Mouse (Mus musculus) mesoderm, embryonic 11.5 days (tissue): ENCODE measurements around the gene Plcb4.
"Not testable (repeated sequence)": the region's sequence is repeated elsewhere in the genome, so short reads cannot be mapped to it uniquely, and the experiment has no call there.

Experiments used
- DNase-seq: peaks from one replicate; pipeline ENCODE4 v3.0.0-alpha.2; 2012; ENCODE audit warnings: low read depth, low spot score

Plcb4 gene

DNA sequence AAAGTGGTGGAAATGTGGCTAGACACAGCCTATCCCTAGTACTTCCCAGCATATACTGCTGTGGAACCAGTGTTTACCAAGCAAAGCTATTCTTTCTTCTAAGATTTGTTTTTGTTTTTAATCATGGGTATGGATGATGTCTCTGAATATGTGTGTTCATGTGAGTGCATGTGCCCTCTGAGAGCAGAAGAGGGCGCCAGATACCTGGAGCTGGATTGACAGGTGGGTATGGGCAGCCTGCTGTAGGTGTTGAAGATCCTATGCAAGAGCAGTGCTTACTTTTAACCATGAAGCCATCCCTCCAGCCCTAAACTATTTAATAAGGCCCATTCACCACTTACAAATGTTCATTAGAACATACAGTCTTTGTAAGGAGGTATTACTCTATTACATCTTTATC is 231.3 kb downstream of the Plcb4 start:
- DNase-seq: no peak

DNA sequence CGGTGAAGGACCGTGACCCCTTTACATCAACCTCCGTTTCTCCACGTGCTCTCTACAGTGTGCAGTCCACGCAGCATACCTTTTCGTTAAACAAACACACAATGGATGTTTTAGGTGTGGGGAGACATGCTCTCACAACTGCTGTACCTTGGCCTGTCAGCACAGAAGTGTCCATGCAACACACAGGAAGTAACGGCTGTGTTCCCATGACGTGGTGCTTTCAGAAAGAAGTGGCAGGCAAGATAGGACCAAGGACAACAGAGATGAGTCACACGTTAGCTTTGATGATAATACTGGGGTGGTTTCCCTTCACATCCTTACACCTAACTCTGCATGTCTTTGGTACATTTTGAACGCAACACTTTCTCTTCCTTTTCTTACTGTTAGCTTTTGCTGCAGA is 232.3 kb downstream of the Plcb4 start:
- DNase-seq: no peak

DNA sequence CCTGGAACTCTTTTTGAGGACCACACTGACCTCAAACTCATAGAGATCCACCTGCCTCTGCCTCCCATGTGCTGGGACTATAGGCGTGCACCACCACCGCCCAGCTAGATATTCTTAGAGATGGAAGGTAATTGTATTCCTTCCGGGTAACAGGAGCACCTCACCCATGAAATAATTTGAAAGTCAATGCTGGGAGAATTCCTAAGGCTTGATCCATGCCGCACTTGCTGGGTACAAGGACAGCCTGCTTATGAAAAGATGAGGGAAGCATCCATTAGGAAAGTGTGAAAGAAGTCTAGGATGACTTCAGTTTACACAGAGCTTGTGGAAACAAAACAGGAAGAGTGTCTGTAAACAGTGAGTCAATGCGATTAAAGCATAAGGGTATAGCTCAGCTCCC is 232.9 kb downstream of the Plcb4 start:
- DNase-seq: no peak

DNA sequence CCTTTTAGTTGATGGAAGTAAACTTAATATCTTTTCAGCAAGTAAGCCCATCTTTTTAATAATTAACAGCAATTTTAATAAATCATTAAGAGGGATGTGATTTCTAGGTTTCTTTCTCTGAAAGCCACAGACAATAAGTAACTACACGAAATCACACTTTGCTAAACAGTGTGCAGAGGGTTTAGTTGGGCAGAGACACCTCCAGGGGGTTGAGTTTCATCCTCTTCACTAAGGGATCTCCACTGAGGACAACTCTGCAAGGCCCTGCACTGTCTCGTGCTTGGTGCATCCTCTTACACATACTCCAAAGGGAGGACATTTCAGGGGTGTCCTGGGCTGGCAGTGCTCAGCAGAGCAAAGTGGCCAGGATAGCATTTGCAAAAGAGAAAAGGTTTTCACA is 235.8 kb downstream of the Plcb4 start:
- no peak for DNase-seq

DNA sequence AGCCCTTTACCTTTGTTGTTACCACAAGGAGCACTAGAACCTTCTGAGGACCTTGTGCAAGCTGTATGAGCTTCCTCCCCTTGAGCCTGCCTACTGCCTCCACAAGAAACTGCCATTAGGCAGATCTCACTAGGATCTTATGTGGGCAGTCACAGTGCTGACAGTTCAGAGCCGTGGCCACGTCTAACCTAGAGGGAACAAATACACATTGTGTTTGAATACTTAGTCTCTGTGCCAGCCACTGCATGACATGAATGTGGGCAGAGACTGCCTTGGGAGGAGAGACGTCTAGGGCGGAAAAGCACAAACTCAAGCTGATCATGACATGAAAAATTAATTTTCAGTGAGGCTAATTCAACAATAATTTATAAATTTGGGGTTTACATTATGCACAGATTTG is 239.2 kb downstream of the Plcb4 start:
- DNase-seq: no peak

DNA sequence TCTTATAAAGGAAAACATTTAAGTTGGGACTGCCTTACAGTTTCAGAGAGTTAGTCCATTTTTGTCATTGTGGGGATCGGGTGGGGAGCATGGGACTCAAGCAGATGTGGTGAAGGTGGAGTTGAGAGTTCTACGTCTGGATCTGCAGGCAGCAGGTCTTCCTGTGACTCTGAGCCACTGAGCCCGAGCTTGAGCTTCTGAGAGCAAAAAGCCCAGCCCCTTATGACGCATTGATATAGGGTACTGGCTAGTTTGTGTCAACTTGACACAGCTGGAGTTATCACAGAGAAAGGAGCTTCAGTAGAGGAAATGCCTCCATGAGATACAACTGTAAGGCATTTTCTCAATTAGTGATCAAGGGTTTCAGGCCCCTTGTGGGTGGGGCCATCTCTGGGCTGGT is 241.1 kb downstream of the Plcb4 start:
- not testable (repeated sequence) for DNase-seq

DNA sequence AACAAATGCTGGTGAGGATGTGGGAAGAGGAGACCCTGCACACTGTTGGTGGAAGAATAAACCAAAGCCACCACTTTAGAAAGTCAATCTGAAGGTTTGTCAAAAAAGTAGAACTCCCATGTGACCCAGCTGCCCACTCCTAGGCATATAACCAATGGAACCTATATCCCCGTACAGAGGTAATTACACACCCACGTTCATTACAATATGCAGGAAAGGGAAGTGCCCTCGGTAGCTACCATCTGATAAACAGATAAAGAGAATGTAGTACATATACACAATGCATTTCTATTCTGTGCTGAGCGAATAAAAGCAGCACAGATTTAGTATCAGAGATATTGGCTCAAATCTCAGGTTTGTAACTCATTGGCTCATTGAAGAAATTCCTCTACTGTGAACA is 242.2 kb downstream of the Plcb4 start:
- no peak for DNase-seq

DNA sequence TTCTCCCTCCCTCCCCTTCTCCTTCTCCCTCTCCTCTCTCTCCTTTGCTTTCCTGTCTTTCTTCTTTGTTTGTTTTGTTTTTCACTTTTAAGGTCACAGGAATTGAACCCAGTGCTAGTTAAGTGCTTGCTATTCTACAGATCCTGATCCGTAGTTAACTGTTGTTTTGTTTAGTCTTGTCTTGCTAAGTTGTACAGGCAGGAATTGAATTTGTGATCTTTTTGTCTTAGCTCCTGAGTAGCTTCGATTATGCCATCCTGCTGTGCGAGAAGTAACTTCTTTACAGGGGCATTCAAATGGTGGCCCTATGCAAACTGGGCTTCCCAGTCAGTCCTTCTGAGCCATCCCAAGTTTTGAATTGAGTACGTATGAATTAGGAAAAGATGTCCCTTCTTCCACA is 245.5 kb downstream of the Plcb4 start:
- DNase-seq: no peak

DNA sequence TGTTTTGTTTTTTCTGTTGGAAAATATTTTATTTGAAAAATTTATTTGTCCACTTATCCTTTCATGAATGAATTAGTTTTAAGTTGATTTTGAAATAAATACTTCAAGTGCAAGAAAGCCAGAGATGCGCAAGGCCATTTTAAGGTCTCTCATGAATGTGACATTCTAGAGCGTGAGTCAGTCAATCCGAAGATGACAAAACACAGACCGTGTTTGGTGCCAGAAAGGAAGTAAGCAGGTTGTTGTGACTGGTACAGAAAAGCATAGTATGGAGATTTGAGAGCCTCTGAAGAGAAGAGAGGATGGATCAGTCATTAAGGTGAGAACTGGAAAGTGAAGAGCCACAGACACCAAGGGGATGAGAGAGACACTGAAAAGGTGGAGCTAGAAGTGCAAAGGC is 246.0 kb downstream of the Plcb4 start:
- no peak for DNase-seq

DNA sequence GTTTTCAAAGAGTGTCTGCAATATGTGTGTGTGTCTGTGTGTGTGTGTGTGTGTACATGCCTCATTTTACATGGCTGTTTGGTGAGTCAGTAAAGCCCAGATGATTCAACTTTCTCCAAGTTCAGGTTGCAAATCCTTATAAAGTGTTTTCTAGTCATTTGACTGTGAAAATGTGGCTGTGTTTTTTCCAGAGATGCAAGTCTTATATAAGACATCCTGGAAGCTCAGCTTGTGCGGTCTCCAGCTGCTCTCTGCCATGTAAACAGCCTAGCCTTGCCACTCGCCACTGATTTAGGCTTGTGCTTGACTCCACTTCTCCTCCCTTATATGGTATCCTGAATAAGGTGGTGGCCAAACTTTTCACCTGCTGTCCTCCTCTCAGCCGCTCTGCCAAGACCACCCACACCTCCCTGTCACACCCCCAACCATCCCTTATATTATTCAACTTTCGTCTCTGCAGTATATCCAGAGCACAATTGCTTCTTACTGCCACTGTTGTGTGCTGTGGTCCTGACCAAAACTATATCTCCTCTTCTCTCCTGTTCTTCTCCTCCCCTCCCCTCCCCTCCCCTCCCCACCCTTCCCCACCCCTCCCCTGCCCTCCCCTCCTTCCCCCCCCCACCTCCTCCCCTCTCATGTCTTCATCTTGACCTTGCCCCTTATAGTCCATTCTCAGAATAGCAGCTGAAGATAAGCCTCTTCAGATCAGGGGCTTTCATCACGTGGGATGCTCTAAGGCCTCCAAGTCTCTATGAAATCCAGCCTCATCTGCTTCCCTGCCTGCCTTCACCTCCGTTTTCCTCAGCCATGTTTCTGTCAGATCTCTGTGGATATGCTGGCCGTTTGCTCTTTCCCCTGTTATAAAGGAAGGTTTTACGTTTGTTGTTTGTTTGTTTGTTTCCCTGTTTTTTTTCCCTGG is 255.8 kb downstream of the Plcb4 start:
- DNase-seq: no peak

DNA sequence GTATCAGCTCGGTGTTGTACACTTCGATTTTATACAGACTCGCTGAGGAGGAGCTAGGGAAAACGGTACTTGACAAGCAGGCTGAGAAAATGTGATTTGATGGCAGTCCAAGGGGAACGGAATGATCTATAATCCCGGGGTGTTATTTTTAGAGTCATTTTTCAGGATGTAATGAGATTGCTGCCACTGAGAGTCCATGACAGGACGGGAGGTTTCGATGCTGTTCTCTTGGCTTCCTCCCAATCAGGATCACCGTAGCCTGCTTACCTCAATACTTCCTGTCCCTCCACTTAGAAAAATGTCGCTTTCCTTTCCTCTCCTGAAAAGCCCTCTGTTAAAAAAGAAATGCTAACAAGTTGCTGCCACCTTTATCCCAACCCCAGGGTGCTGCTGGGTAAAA is 257.1 kb downstream of the Plcb4 start:
- DNase-seq: no peak

DNA sequence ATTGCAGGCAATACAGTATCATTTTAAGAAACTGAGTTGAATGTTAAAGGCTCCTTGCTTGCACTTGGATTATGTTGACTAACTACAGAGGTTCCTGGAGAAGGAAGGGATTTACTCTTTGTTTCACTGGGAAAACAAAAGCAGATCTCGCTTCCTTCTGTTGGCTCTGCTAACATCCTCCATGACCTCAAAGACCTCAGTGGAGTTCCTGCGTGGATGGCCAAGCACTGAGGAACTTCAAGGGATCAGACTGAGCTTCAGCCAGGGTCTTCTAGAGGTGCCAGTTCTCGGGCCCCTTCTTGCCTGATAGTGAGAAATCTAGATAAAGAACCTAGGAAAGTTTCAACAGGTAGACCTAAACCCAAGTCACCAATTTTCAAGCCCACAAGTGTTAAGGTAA is 258.2 kb downstream of the Plcb4 start:
- no peak for DNase-seq

DNA sequence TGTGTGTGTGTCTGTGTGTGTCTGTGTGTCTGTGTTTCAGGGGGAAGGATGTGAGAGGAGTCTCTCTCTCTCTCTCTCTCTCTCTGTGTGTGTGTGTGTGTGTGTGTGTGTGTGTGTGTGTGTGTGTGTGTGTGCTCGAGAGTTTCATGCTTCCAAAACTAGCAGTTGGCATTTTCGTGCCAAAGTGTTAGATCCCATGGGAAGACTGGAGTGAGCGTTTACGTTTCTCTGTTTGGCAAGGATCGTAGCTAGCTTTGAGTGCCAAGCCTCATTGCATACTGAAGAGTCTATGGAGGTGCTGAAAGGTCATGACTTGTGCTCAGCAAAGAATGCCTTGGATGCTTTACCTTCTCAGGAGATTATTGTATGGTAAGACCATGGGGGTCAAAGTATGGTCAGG is 259.3 kb downstream of the Plcb4 start:
- no peak for DNase-seq

DNA sequence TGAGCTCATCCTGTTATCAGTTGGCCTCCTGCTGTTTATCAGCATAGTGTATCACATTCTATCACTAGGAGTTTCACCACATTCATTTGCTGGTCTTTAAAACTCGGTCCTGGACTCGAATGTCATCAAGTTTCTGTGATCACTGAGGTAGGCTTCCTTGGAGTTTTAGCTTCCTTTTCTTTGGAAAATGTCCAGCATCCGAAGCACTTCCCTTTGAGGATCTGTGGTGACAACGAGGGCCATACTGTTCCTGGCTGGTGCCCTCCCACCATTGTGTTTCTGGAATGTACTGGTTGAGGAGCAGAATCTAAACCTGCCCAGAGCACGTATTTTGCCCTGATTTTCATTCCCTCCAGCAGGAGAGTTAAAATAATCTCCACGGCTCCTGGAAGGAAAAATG is 260.8 kb downstream of the Plcb4 start:
- DNase-seq: no peak

DNA sequence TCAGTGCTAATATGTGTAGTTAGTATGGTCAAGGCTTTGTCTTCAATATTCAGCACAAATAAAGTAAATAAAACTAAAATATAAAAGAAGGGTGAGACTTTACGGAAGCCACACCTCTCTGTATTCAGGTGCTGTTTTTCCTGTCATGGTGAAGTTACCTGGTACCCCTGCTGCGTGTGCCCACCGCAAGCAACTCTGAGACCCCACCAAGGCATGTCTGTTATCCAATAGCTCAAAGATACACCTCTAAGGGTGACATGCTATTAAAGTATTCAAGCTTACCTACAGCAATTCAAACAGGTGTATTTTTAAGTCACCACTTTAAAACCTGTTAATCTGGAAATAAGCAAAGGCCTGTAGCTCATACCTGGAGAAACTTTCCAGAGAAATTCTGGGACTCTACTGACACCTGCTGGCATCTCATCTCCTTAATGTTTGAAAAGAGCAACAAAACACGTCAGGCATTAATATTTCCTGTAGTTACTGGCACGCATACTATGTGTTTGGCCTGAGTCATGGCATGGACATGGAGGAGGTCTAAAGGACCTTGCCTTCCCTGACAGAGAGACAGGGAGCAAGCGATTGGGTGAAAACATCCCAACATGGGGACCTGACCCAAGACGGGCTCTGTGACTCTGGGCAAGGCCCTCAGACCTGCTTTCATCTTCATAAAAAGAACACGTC is 268.0 kb downstream of the Plcb4 start:
- no peak for DNase-seq

DNA sequence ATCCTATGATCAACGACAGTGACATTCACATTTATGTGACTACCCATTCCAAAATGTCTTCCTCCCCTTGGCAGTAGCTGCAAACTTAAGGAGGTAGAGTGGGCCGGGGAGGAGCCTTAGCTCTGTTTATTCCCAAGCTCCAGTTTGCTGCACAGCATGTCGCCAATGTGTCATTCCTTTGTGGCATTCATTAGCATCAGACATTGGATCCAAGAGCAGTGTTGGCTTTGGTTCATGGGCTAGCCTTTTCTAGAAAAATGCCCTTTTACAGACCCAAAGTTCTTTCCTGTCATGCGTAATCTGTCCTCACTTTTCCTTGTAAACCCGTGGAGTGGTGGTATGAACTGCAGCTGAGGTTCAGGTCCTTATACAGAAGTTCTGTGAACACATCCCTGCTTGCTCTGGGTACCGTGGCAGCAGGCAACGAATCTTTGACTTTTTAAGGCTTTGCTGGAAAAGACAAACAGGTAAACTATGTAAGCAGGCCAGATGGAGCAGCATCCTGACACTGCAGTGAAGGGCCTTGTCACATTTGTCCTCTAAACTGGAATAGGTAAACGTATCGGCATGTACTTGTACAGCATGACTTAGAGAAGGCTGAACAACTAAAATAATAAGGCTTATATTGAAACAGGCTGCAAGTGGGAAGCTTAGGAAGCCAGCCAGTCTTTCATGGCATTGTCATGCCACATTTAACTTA is 270.4 kb downstream of the Plcb4 start:
- DNase-seq: no peak

DNA sequence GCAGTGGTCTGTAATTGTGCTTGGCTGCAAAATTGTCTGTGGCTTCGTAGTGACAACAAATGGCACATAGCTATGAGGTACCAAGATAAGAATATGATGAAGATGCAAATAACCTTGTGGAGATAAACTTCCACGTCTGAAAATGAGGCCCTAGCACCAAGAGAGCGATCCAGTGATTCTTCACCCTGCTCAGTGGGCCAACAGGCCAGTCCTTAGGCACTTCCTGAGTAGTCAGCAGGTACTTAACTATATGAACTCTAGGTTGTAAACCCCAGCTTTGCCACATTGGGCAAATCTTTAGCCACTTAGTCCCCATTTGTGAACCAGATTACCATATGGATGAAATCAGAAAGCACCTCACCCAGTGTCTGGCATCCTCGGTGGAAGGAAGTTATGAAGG is 271.9 kb downstream of the Plcb4 start:
- no peak for DNase-seq

DNA sequence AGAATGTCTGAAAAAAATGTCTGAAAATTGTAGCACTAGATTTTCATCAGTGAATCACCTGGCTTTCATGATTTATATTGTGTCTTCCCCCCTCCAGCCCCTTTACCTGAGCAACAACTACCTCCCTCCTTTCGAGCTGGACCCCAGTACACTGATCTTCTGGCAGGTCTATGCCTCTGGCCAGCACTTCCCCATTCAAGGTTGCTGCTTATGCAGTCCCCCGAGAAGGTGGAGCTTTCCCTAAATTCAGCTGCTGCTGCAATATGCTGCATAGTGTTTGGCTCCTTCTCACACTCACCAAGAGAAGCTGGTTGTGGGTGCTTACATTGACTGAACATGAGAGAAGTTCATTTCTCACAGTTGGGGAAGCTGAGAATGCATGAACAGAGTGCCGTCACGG is 273.8 kb downstream of the Plcb4 start:
- DNase-seq: no peak

DNA sequence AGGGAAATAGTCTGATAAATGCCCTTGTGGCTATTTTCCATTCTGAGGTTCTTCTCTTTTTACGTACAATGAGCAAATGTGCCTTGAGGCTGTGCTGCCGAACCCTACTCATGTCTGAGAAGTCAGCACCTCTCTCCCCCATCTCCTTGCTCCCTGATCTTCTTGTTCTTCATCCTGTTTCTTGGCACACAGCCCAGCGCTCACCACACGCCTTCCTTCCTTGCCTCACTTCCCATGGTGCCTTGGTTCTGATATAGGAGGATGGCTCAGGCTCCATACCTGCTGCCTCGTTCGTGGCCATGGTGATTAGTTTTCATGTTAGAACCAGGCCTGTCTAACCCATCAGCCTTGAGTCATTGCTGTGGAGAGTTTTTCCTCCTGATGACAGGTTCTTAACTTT is 277.6 kb downstream of the Plcb4 start:
- DNase-seq: no peak

DNA sequence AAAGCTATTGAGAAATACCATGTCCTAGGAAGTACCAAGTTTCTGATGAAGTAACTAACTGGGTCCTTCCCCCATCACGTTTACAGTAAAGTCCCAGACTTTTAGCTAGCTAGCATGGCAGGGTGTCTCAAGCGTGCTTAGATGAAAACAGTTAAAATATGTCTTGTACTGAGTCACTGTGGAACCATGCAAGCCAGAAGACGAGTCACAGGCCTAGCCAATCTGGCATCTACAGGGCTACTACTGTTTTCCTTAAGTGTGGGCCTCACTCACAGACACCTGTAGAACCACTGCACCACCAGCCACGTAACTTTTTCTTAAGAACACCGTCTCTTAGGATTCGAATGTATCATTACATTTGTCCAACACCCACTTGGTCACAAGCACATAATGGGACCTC is 278.8 kb downstream of the Plcb4 start:
- no peak for DNase-seq

DNA sequence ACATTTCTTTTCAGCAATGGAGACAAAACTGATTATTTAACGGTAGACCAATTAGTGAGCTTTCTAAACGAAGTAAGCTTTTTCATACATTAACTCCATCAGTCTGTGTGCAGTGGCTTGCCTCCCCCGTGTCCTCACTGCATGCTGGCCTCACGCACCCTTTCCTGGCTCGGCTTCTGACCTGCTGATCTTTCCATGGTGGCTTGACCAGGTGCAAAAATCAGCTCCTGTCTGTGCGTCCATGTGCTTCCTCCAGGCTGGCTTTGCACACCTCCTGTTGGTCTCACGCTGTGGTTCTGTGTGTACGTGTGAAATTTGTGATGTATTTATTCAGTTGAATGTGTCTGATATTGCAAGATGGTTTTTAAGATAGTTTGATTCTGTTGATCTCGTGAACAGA is 281.1 kb downstream of the Plcb4 start:
- DNase-seq: no peak

DNA sequence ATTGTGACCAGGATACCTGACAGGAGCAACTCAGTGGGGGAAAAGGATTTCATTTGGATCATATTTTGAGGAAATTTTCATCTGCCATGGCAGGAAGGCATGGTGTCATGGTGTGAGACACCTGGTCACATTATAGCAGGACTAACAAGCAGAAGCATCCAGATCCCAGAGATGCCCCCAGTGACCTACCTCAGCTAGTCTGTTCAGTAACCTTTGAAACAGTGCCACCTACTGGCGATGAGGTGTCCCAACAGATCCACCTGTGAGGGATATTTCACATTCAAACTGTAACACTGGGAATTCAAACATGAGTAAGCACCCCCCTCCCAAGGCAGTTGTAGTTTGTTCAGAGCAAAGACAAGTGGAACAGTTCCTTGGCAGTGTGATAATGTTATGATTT is 289.0 kb downstream of the Plcb4 start:
- DNase-seq: no peak
